Mouse (Mus musculus): Measurements from ENCODE around the gene Fyttd1.
"Not testable (repeated sequence)": the region's sequence is repeated elsewhere in the genome, so short reads cannot be mapped to it uniquely, and the experiment has no call there.

Gene Fyttd1

GRCm38 (mm10) chr16:32878972-32879926 is 1.9 kb downstream of the Fyttd1 start:
- no peak for DNase-seq (ENCODE audit: low read depth, low spot score)

- DNase-seq (ENCODE audit: low read depth, low spot score) = no peak
Measured at GRCm38 (mm10) chr16:32881538-32881937, 4.2 kb downstream of the Fyttd1 start.

GRCm38 (mm10) chr16:32887996-32888395 is 10.7 kb downstream of the Fyttd1 start:
- DNase-seq (ENCODE audit: low read depth, low spot score) = no peak

GRCm38 (mm10) chr16:32889881-32890280 is 12.6 kb downstream of the Fyttd1 start:
- DNase-seq (ENCODE audit: low read depth, low spot score) = no peak

- no peak for DNase-seq (ENCODE audit: low read depth, low spot score)
Measured at GRCm38 (mm10) chr16:32896126-32896525, 18.8 kb downstream of the Fyttd1 start.

GRCm38 (mm10) chr16:32901360-32902050 is 24.2 kb downstream of the Fyttd1 start:
- DNase-seq (ENCODE audit: low read depth, low spot score) = no peak

- no peak for DNase-seq (ENCODE audit: low read depth, low spot score)
Measured at GRCm38 (mm10) chr16:32902051-32902428, 24.7 kb downstream of the Fyttd1 start.

- DNase-seq (ENCODE audit: low read depth, low spot score) = no peak
Measured at GRCm38 (mm10) chr16:32906186-32906585, 28.9 kb downstream of the Fyttd1 start.

GRCm38 (mm10) chr16:32906727-32907126 is 29.4 kb downstream of the Fyttd1 start:
- DNase-seq (ENCODE audit: low read depth, low spot score) = peak; percentile 10

GRCm38 (mm10) chr16:32913212-32913611 is 35.9 kb downstream of the Fyttd1 start:
- no peak for DNase-seq (ENCODE audit: low read depth, low spot score)

- DNase-seq (ENCODE audit: low read depth, low spot score) = peak; percentile 90
Measured at GRCm38 (mm10) chr16:32913937-32914881, 36.9 kb downstream of the Fyttd1 start, which contains the start of gene Lrch3. Lrch3 (plus strand) TSS chr16:32914100.

GRCm38 (mm10) chr16:32915292-32916068 is 38.2 kb downstream of the Fyttd1 start:
- DNase-seq (ENCODE audit: low read depth, low spot score) = no peak

GRCm38 (mm10) chr16:32926629-32927028 is 49.3 kb downstream of the Fyttd1 start:
- not testable (repeated sequence) for DNase-seq (ENCODE audit: low read depth, low spot score)

GRCm38 (mm10) chr16:32927044-32927443 is 49.7 kb downstream of the Fyttd1 start:
- DNase-seq (ENCODE audit: low read depth, low spot score) = no peak

GRCm38 (mm10) chr16:32929918-32930317 is 52.6 kb downstream of the Fyttd1 start:
- DNase-seq (ENCODE audit: low read depth, low spot score) = no peak

- DNase-seq (ENCODE audit: low read depth, low spot score) = no peak
Measured at GRCm38 (mm10) chr16:32934470-32934869, 57.2 kb downstream of the Fyttd1 start.

- no peak for DNase-seq (ENCODE audit: low read depth, low spot score)
Measured at GRCm38 (mm10) chr16:32935088-32935487, 57.8 kb downstream of the Fyttd1 start.

GRCm38 (mm10) chr16:32937358-32937757 is 60.1 kb downstream of the Fyttd1 start:
- peak; percentile 53 for DNase-seq (ENCODE audit: low read depth, low spot score)

GRCm38 (mm10) chr16:32939301-32939700 is 62.0 kb downstream of the Fyttd1 start:
- not testable (repeated sequence) for DNase-seq (ENCODE audit: low read depth, low spot score)

GRCm38 (mm10) chr16:32939716-32940115 is 62.4 kb downstream of the Fyttd1 start:
- DNase-seq (ENCODE audit: low read depth, low spot score) = not testable (repeated sequence)

GRCm38 (mm10) chr16:32941226-32941625 is 63.9 kb downstream of the Fyttd1 start:
- not testable (repeated sequence) for DNase-seq (ENCODE audit: low read depth, low spot score)
